Mouse (Mus musculus): ENCODE measurements around the gene Gapt.
"Not testable (repeated sequence)": the region's sequence is repeated elsewhere in the genome, so short reads cannot be mapped to it uniquely, and the experiment has no call there.

The Gapt gene

GRCm38 (mm10) chr13:110356941-110357340 lies at the start of gene Gapt:
TSS of gene Gapt (minus strand) at chr13:110357199.
- DNase-seq (ENCODE audit: low spot score in 2 of 2), result no peak

- no peak for DNase-seq (ENCODE audit: low spot score in 2 of 2)
Measured at GRCm38 (mm10) chr13:110406152-110406551, 49.2 kb upstream of the Gapt start.

GRCm38 (mm10) chr13:110404686-110405085 lies 47.7 kb upstream of the Gapt start:
- DNase-seq (ENCODE audit: low spot score in 2 of 2), result not testable (repeated sequence)

GRCm38 (mm10) chr13:110404059-110404458 lies 47.1 kb upstream of the Gapt start:
- DNase-seq (ENCODE audit: low spot score in 2 of 2), result no peak

GRCm38 (mm10) chr13:110401877-110402276 lies 44.9 kb upstream of the Gapt start:
- no peak for DNase-seq (ENCODE audit: low spot score in 2 of 2)

- no peak for DNase-seq (ENCODE audit: low spot score in 2 of 2)
Measured at GRCm38 (mm10) chr13:110401443-110401842, 44.4 kb upstream of the Gapt start.

GRCm38 (mm10) chr13:110398513-110399270 lies 41.7 kb upstream of the Gapt start:
- peak in 1 of 2 experiments; percentile 16 for DNase-seq (ENCODE audit: low spot score in 2 of 2)

GRCm38 (mm10) chr13:110397750-110398149 lies 40.8 kb upstream of the Gapt start:
- DNase-seq (ENCODE audit: low spot score in 2 of 2), result no peak

GRCm38 (mm10) chr13:110395916-110396685 lies 39.1 kb upstream of the Gapt start:
- DNase-seq (ENCODE audit: low spot score in 2 of 2), result no peak

GRCm38 (mm10) chr13:110395179-110395794 lies 38.3 kb upstream of the Gapt start:
- DNase-seq (ENCODE audit: low spot score in 2 of 2), result no peak

- DNase-seq (ENCODE audit: low spot score in 2 of 2), result peak; percentile 95 to 97
Measured at GRCm38 (mm10) chr13:110394291-110395178, 37.5 kb upstream of the Gapt start, which contains the start of gene Plk2. TSS of gene Plk2 (plus strand) at chr13:110395046.

GRCm38 (mm10) chr13:110392631-110393030 lies 35.6 kb upstream of the Gapt start:
- DNase-seq (ENCODE audit: low spot score in 2 of 2), result no peak

GRCm38 (mm10) chr13:110392210-110392609 lies 35.2 kb upstream of the Gapt start:
- DNase-seq (ENCODE audit: low spot score in 2 of 2), result peak; percentile 65 to 72

- DNase-seq (ENCODE audit: low spot score in 2 of 2), result no peak
Measured at GRCm38 (mm10) chr13:110384514-110384913, 27.5 kb upstream of the Gapt start.

- DNase-seq (ENCODE audit: low spot score in 2 of 2), result no peak
Measured at GRCm38 (mm10) chr13:110382447-110382901, 25.5 kb upstream of the Gapt start.

GRCm38 (mm10) chr13:110369673-110370072 lies 12.7 kb upstream of the Gapt start:
- no peak for DNase-seq (ENCODE audit: low spot score in 2 of 2)

GRCm38 (mm10) chr13:110368556-110369040 lies 11.6 kb upstream of the Gapt start:
- peak; percentile 50 to 56 for DNase-seq (ENCODE audit: low spot score in 2 of 2)

- DNase-seq (ENCODE audit: low spot score in 2 of 2), result no peak
Measured at GRCm38 (mm10) chr13:110367961-110368555, 11.1 kb upstream of the Gapt start.

- no peak for DNase-seq (ENCODE audit: low spot score in 2 of 2)
Measured at GRCm38 (mm10) chr13:110366477-110366876, 9.5 kb upstream of the Gapt start.

- no peak for DNase-seq (ENCODE audit: low spot score in 2 of 2)
Measured at GRCm38 (mm10) chr13:110363722-110364121, 6.7 kb upstream of the Gapt start.

- DNase-seq (ENCODE audit: low spot score in 2 of 2), result no peak
Measured at GRCm38 (mm10) chr13:110351051-110351450, 5.9 kb downstream of the Gapt start.

Data from frontal cortex, postnatal 25 days (tissue).